Mouse (Mus musculus) large intestine, adult 2 months (tissue): Measurements from ENCODE around the gene Vav2. TPM values are rescaled to one million over a fixed set of nuclear protein-coding genes. Genes with fewer than 3 reads are reported as not detected.

ENCODE experiments used
- DNase-seq: peaks from one replicate; pipeline ENCODE4 v3.0.0-alpha.2; 2012; ENCODE audit warnings: low read depth, low spot score
- WGBS: fragments of 180-500 bp; shearing (Covaris S2); methylation state at CpG from one replicate; pipeline ENCODE4 v1.1.7; 2018; 5-methylcytosine and 5-hydroxymethylcytosine counted together
- polyA plus RNA-seq: library from polyadenylated mRNA; depleted of rRNA; stranded (reverse); fragments of >200 nt; gene quantifications from 2 replicates; pipeline ENCODE4 v1.2.3, GENCODE M21; 2012; rRNA removed

Vav2 gene
- polyA plus RNA-seq, 1 experiment, result 24.0 TPM

GRCm38 (mm10) chr2:27229481-27230105, 197.2 kb downstream of the Vav2 start:
- DNase-seq, result no peak
- WGBS, result 25% methylated on average over 2 of the region's 2 CpGs

- DNase-seq, result no peak
- 75% methylated on average over 5 of the region's 5 CpGs for WGBS
These were observed 197.9 kb downstream of the Vav2 start for GRCm38 (mm10) chr2:27228809-27229480.

GRCm38 (mm10) chr2:27226572-27226971, 200.3 kb downstream of the Vav2 start:
- no peak for DNase-seq
- WGBS, result 49% methylated on average over 7 of the region's 7 CpGs

DNA sequence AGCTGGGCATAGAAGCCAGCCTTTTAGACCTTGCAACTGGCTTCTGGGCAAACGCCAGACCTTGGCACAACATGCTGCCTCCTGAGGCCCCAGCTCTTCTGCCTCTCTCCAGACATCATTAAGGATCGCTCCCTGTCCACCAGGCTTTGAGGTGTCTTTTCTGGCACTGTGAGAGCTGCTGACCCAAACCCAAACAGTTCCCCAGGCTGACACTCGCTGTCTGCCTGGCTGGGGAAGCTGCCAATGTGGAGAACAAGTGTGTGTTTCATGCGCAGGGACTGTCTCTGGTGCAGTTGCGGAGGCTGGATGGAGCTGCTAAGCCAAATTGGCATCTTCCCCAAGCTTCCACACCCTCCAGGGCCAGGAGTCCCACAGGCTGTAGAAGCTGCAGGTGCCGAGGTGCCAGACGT, 203.8 kb downstream of the Vav2 start:
- WGBS, result 73% methylated on average over 7 of the region's 7 CpGs
- no peak for DNase-seq

- WGBS, result 87% methylated on average over 8 of the region's 8 CpGs
- DNase-seq, result no peak
These were observed 208.3 kb downstream of the Vav2 start for GRCm38 (mm10) chr2:27218569-27218968.

DNA sequence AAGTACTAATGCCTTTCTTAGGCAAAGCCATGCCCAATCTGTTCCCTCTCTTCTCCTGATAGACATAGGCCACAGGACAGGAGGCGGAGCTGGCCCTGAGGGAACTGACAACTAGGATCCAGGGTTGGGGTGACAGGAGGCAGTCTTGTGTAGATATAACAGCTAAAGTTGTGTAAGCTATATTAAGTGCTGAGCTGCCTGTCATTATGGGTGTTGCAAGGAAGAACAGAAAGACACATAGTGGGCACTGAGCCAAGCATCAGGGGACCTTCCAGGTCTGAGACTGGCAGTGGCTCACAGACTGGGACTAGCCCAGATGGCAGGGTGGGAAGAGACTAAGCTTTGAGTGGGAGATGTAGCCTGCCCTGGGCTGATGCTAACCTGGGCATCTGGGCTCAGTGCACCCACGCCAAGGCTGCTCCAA, 208.7 kb downstream of the Vav2 start:
- 75% methylated on average over 2 of the region's 2 CpGs for WGBS
- no peak for DNase-seq

- WGBS, result 77% methylated on average over 2 of the region's 2 CpGs
- no peak for DNase-seq
These were observed 211.3 kb downstream of the Vav2 start for GRCm38 (mm10) chr2:27215537-27215936.

Other genes starting within 250 kb of the Vav2 start
- gene Sardh, start 178.7 kb downstream of the Vav2 start, polyA plus RNA-seq, result 2.1 and 3.4 TPM in 2 replicates
- gene Brd3os, start 15.3 kb upstream of the Vav2 start, polyA plus RNA-seq, result 1.5 and 1.8 TPM in 2 replicates
- 10.7 and 13.7 TPM in 2 replicates for gene Brd3, start 80.6 kb upstream of the Vav2 start, polyA plus RNA-seq
- 25.2 and 26.1 TPM in 2 replicates for gene Wdr5, start 88.1 kb upstream of the Vav2 start, polyA plus RNA-seq
- gene Rxra, start 249.4 kb upstream of the Vav2 start, polyA plus RNA-seq, result 54.6 and 80.7 TPM in 2 replicates